Mouse (Mus musculus) heart, postnatal 14 days (tissue): ENCODE results near the gene Olfr1396. TPM values are rescaled to one million over a fixed set of nuclear protein-coding genes. Genes with fewer than 3 reads are reported as not detected.
A peak's percentile ranks its signal among the peaks of the same experiment; 100 is the strongest.

Experiments used
- DNase-seq, 2 experiments: peaks; one replicate each; pipeline ENCODE4 v3.0.0; 2021 to 2022
- intact Hi-C: fragments of 180-260 bp; cut with DNase I; formaldehyde crosslinking; loops from one replicate; pipeline ENCODE4 v1.15.1; 2025
- long read RNA-seq, 2 experiments: library from polyadenylated mRNA; stranded (forward); transcript quantifications; one replicate each; pipeline ENCODE4 v2.0.0; 2021
- total RNA-seq, 2 experiments: library from RNA; stranded (reverse); gene quantifications; 2 replicates each; pipeline ENCODE4 v1.2.3; 2021

Gene Olfr1396
- 1 to 10 TPM; 1.2 to 1.4 TPM for total RNA-seq
- long read RNA-seq, experiment 1: 0 reads
- long read RNA-seq, experiment 2: 0 reads

GRCm38 (mm10) chr11:49114774-49115173 lies at the start of gene Olfr1396:
Olfr1396 (minus strand) TSS chr11:49114874.
- intact Hi-C loops: no loop called here

GRCm38 (mm10) chr11:49156821-49157814 lies 42.4 kb upstream of the Olfr1396 start:
- no peak for DNase-seq
- intact Hi-C loops: no loop called here

More at GRCm38 (mm10) chr11:49114774-49115173, at the start of gene Olfr1396:
- DNase-seq: no peak

DNA sequence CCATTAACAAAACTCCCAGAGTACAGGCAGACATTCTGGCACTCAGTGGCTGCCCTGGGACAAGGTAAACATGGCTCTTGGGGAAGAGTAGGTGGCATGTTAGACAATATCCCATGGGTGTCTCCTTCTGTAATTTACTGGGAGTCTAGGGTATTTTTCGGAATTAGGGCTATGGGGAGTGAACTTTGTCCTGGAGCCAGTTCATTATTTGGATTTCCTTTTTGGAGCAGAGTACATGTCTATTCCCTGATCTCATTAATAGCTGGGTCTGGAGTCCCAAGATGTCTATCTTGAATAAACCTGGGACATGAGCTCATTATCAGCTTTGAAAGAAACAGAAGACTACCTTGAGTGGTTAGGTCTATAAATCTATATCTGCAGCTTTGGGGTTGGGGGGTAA lies 39.4 kb upstream of the Olfr1396 start, which contains the start of gene Olfr1394:
Olfr1394 (plus strand) TSS at position 301 of the 400 bp plus-strand sequence.
- DNase-seq: no peak
- intact Hi-C loops: no loop called here

DNA sequence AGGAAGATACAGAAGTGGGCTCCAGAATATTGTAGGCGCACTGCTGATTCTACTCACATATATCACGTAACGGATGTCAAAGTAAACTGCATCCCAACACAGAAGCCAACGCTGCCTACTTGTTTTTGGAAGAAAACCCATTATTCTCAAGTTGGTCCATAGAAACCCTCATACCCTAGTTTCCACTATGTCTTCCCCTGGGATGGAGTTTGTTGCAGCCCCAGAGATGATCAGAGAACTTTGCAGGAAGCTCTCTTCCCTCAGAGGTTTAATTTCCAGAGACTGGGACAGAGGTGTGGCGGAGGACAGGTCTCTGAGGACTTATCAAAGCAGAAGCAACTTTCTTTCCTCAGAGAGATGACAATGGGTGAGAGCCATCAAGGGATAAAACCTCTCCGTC lies 27.3 kb upstream of the Olfr1396 start, which contains the start of gene Olfr1395:
Olfr1395 (plus strand) TSS at position 301 of the 400 bp plus-strand sequence.
- DNase-seq: no peak
- intact Hi-C loops: no loop called here

GRCm38 (mm10) chr11:49124169-49124568 lies 9.5 kb upstream of the Olfr1396 start:
- intact Hi-C loops: no loop called here
- no peak for DNase-seq

- no peak for DNase-seq
These were observed 5.0 kb upstream of the Olfr1396 start for GRCm38 (mm10) chr11:49119635-49120034.

GRCm38 (mm10) chr11:49114158-49114557 lies 516 bp downstream of the Olfr1396 start:
- intact Hi-C loops: no loop called here
- DNase-seq: no peak

More at GRCm38 (mm10) chr11:49119635-49120034, 5.0 kb upstream of the Olfr1396 start:
- intact Hi-C loops: no loop called here

DNA sequence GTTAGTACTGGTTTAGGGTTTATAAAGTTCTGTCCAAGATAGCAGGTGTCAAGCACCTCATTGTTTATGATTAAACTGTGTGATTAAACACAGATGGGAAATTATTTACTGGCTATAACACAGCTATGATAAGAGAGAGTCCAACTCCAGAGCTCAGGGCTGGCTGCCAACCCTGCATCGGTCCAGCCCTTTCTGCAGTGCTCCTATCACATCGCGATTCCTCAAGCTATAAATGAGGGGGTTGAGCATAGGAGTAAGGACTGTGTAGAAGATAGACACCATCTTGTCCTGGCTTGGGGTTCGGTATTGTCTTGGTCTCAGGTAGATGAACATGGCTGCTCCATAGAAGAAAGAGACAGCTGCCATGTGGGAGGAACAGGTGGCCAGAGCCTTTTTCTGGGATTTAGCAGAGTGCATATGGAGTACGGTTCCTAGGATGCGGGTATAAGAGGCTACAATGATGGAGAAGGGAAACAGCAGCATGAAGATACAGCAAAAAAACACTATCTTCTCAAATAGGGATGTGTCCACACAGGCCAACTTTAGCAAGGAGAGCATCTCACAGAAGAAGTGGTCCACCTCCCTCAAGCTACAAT lies 2.0 kb downstream of the Olfr1396 start:
- peak in 1 of 2 experiments; percentile 23 for DNase-seq
- intact Hi-C loops: no loop called here

GRCm38 (mm10) chr11:49111000-49111399 lies 3.7 kb downstream of the Olfr1396 start:
- DNase-seq: no peak
- intact Hi-C loops: loop anchor here (2.0 kb wide), 1 partner anchor 76 kb away; the partner anchor contains the start of gene Btnl9

- intact Hi-C loops: loop anchor here (5.0 kb wide), 1 partner anchor 143 kb away; no protein-coding TSS in a partner anchor
- DNase-seq: no peak
These were observed 5.8 kb downstream of the Olfr1396 start for GRCm38 (mm10) chr11:49108833-49109232.

- intact Hi-C loops: loop anchor here (2.0 to 5.0 kb wide), 2 partner anchors 144 to 163 kb away; no protein-coding TSS in a partner anchor
- DNase-seq: no peak
These were observed 6.8 kb downstream of the Olfr1396 start for GRCm38 (mm10) chr11:49107650-49108537.

DNA sequence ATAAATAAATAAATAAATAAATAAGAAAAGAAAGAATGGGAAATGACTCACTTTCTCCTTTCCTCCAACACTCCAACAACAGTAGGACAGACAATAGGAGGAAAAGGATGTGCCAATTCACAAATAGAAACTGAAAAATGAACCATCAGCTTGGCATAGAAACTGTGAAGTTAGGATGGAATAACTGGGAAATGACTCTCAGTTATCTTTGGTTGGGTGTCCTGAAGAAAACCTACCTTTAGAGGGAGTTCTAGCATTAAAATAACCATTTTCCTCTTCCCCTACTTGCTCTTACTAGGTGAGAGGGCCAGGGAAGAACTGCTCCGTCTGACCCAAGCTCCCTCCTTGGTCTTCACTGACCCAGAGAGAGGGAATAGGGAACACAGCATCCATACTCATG lies 8.9 kb downstream of the Olfr1396 start:
- intact Hi-C loops: loop anchor here (2.0 to 5.0 kb wide), 2 partner anchors 147 to 165 kb away; no protein-coding TSS in a partner anchor

DNA sequence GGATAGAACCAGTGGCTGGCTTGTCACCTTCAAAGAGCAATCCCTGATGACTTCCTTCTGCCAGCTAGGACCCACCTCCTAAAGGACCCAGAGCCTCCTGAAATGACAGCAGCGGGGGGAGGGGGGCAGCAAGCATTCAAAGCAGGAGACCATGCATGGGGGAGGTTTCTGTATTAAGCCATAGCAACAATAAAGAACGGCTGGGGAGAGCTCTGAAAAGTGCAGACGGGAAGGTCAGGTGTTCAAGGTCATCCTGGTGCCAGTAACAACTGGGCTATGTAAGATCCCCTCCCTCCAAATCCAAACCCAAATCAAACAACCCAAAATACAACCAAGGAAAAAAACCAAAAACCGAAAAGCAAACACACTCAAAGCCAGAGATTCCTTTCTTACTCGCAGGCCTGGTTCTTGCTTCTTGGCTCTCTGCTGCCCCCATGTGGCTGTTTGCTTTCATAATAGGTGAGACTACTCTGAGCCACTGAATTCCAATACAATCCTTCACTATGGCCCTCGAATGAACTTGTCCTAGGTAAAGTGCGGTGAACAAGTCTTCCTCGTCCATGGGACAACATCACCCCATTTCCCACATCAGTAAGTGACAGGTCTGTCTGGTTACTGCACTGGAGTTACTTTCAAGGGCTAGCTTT lies 11.5 kb downstream of the Olfr1396 start:
- intact Hi-C loops: loop anchor here (1.0 to 5.0 kb wide), 2 partner anchors 230 to 316 kb away; no protein-coding TSS in a partner anchor
- peak; percentile 89 to 93 for DNase-seq

More for the DNA sequence above, 8.9 kb downstream of the Olfr1396 start:
- no peak for DNase-seq

DNA sequence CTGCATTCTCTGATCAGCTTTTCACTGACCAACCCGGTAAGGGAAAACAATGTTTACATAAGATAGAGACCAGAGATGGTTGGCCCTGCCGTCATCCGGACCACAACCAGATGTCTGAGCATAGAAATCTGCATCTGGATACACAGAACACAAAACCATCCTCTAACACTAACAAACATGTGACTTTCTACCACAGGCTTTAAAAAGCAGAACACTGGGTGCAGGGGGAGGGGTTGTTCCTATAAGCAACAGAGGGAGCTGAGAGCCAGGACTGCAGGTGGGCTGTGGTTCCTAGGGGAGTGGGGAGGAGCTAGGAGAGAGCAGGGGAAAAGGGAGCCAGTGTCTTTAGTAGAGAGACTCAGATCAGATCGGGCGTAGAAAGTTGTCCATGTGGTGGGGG lies 13.2 kb downstream of the Olfr1396 start:
- intact Hi-C loops: loop anchor here (5.0 kb wide), 1 partner anchor 314 kb away; no protein-coding TSS in a partner anchor
- no peak for DNase-seq

DNA sequence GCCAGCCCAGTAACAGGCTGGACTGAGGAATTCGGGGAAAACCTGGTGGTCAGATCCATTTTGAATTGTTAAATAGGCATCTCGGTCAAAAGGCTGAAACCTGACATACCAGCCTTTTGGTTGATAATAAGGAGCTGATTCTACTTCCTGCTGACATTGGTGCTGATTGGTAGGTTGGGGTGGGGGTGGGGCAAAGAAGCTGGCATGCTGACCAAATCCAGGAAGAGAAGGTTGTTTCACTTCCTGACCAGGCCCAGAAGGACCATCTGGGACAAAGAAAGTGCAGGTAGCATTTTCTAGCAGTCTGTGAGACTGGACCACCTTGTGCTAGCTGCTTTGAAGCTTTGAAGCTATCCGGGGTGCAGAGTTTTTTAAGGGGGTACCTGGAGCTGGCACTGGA lies 14.3 kb downstream of the Olfr1396 start:
- intact Hi-C loops: loop anchor here (5.0 kb wide), 1 partner anchor 313 kb away; no protein-coding TSS in a partner anchor
- DNase-seq: no peak

DNA sequence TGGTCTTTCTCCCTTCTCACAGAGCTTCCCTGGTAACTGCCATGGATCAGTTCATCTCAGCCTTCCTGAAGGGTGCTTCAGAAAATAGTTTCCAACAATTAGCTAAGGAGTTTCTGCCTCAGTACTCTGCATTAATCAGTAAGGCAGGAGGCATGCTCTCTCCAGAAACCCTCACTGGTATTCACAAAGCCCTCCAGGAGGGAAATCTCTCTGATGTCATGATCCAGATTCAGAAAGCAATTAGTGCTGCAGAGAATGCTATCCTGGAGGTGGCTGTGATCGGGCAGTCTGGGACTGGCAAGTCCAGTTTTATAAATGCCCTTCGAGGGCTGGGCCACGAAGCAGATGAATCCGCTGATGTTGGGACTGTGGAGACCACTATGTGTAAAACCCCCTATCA lies 19.3 kb downstream of the Olfr1396 start:
- intact Hi-C loops: no loop called here

DNA sequence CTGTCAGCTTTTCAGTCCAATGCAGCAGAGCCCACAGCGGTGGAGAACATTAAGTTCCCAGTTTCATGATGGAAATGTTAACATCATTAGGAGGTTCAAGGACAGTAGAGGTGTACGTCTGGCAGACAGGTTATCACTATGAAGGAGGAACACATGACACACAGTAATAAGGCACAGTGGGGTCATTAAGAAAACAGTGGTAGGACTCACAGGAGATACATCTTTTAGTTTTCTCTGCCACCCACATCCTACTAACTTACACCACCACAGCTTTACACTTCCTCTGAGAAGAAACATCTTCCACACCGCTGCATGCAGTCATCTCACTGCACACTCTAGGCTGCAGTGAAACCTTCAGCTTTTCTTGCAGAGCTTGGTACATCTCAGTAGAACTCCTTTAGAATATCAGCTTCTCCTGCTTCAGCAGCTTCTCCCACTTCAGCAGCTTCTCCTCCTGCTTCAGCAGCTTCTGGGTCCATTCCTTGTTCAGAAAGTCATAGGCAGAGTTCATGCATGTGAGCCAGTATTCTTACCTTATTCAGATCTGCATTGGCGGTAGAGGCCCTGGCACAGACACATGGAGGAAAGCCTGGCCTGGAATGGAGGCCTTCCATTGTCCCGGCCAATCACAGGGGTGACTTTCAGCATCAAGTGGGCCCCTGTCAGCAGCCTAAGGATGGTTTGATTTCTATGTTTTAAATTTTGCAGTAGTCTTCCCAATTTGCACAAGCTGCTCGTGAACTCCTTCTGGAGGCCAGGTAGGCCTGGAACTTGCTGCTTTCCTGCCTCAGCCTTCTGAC lies 20.6 kb downstream of the Olfr1396 start:
- intact Hi-C loops: no loop called here
- no peak for DNase-seq

More for the DNA sequence above, 19.3 kb downstream of the Olfr1396 start:
- no peak for DNase-seq

GRCm38 (mm10) chr11:49092786-49093185 lies 21.9 kb downstream of the Olfr1396 start:
- no peak for DNase-seq
- intact Hi-C loops: no loop called here
